Mouse (Mus musculus): Measurements from ENCODE around the gene Ascl1. TPM values are rescaled to one million over a fixed set of nuclear protein-coding genes. Genes with fewer than 3 reads are reported as not detected.

Ascl1 gene
- total and polyA plus RNA-seq, 2 experiments from 2014 or later, result 4.6 to 19.4 TPM

DNA sequence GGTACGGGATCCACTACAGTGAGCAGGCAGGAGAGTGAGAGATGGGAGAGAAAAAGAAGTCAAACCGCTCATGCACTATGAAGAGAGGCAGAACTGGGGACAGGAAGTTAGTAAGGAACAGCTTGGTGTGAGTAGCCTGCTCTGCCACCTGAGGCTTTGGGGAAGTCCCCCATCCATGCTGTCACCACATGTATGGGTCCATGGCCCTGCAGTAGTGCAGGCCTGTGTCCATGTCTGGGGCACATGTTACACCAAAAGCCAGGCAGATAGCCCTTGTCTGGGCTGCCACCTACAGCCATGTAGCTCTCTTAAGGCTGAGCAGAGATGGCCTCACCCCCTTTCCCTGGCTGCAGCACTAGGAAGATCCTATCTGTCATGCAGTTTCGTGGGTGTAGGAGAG lies 42.7 kb downstream of the Ascl1 start:
- no peak overlapping the region for H3K4me3 ChIP-seq (ENCODE audit: low read length)
- H3K27ac ChIP-seq, result no peak overlapping the region
- DNase-seq (ENCODE audit: low spot score) (no peak), ATAC-seq (no peak)
- no peak for TF ChIP-seq CTCF (IDR thresholded peaks at IDR 0.05; ENCODE audit: low read depth)
- no peaks in the 10 kb centered on the region for H3K9me3 ChIP-seq (ENCODE audit: low read length)
- H3K36me3 ChIP-seq (ENCODE audit: insufficient read depth, low read length), result no peaks in the 10 kb centered on the region
- no peak overlapping the region for H3K9ac ChIP-seq (replicated peaks; ENCODE audit: low read length)
- H3K4me1 ChIP-seq (ENCODE audit: insufficient read depth, low read length), result 0 out of 2 replicates have a peak, but pooled peaks cover 9% of the 10 kb centered on the region
- H3K4me2 ChIP-seq (ENCODE audit: low read depth, low read length), result no peak overlapping the region
- H3K27me3 ChIP-seq (ENCODE audit: insufficient read depth, low read length), result no peaks in the 10 kb centered on the region
- WGBS, result 87% methylated on average over 3 of the region's 3 CpGs

DNA sequence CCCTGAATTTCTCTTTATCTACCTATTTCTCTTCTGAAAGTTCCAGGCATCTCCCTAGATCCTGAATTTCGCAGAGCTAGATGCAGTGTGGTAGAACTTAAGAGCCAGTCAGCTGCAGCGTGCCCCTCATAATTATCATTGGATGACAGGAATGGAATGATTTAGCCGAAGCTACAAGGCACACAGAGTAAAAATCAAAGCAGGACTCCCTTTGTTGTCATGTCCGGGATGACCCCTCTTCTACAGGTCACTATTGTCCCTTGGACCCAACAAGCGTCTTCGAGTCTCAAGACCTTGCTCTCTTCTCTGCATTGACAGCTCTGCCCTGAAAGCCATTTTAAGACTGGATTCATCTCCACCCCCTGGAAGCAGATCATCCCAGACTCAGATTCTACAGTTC lies 44.1 kb downstream of the Ascl1 start:
- no peak for TF ChIP-seq CTCF (IDR thresholded peaks at IDR 0.05; ENCODE audit: low read depth)
- no peak for ATAC-seq
- WGBS, result 47% methylated on average over 6 of the region's 6 CpGs

DNA sequence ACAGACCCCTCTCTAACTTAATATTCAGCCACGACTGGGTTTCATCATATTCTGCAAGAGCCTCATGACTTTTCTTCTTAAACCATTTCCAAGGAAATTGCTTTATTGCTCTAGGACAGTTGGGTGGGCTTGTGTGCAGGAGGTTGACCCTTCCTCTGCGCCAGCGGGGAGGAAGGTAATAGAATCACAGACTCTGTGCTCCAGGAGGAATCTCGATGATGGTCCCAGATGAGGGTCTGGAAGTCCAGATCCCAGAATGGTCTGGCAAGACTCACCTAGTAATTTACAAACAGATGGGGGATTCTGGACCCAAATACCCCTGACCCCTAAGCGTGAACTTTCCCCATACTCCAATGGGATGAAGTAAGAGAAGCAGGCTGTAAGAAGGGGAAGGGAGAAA lies 45.2 kb downstream of the Ascl1 start:
- ATAC-seq, result no peak; the same call in 1 of the 2 replicates
- no peak for TF ChIP-seq CTCF (IDR thresholded peaks at IDR 0.05; ENCODE audit: low read depth)
- 0 out of 2 replicates have a peak overlapping the region, but pooled peaks have one; percentile 11 for H3K27ac ChIP-seq

More for the DNA sequence above, 44.1 kb downstream of the Ascl1 start:
- H3K4me1 ChIP-seq (ENCODE audit: insufficient read depth, low read length), result 0 out of 2 replicates have a peak, but pooled peaks cover 9% of the 10 kb centered on the region
- H3K36me3 ChIP-seq (ENCODE audit: insufficient read depth, low read length), result no peaks in the 10 kb centered on the region
- no peak overlapping the region for H3K27ac ChIP-seq
- no peaks in the 10 kb centered on the region for H3K27me3 ChIP-seq (ENCODE audit: insufficient read depth, low read length)
- H3K9ac ChIP-seq (replicated peaks; ENCODE audit: low read length), result no peak overlapping the region
- no peak overlapping the region for H3K4me2 ChIP-seq (ENCODE audit: low read depth, low read length)
- H3K4me3 ChIP-seq (ENCODE audit: low read length), result no peak overlapping the region
- no peak for DNase-seq (ENCODE audit: low spot score)
- no peaks in the 10 kb centered on the region for H3K9me3 ChIP-seq (ENCODE audit: low read length)

GRCm38 (mm10) chr10:87447754-87448095 lies 45.7 kb downstream of the Ascl1 start:
- Histone ChIP-seq H3K9me3 (ENCODE audit: low read length) (no peaks in the 10 kb centered on the region), H3K27me3 (ENCODE audit: insufficient read depth, low read length) (no peaks in the 10 kb centered on the region), H3K27ac (0 out of 2 replicates have a peak overlapping the region, but pooled peaks have one; percentile 11), H3K36me3 (ENCODE audit: insufficient read depth, low read length) (no peaks in the 10 kb centered on the region), H3K4me2 (ENCODE audit: low read depth, low read length) (peak overlapping the region; percentile 49), H3K9ac (replicated peaks; ENCODE audit: low read length) (no peak overlapping the region), H3K4me3 (ENCODE audit: low read length) (peak overlapping the region; percentile 10; the same call in 1 of the 2 replicates), H3K4me1 (ENCODE audit: insufficient read depth, low read length) (0 out of 2 replicates have a peak, but pooled peaks cover 9% of the 10 kb centered on the region)
- peak; percentile 86 for DNase-seq (ENCODE audit: low spot score)
- 7% methylated on average over 9 of the region's 9 CpGs for WGBS
- TF ChIP-seq CTCF (IDR thresholded peaks at IDR 0.05; ENCODE audit: low read depth), result no peak
- ATAC-seq, result peak; percentile 99

More for the DNA sequence above, 45.2 kb downstream of the Ascl1 start:
- no peaks in the 10 kb centered on the region for H3K36me3 ChIP-seq (ENCODE audit: insufficient read depth, low read length)
- no peak overlapping the region for H3K4me3 ChIP-seq (ENCODE audit: low read length)
- H3K27me3 ChIP-seq (ENCODE audit: insufficient read depth, low read length), result no peaks in the 10 kb centered on the region
- H3K9ac ChIP-seq (replicated peaks; ENCODE audit: low read length), result no peak overlapping the region
- peak overlapping the region; percentile 49; the same call in 1 of the 2 replicates for H3K4me2 ChIP-seq (ENCODE audit: low read depth, low read length)
- H3K9me3 ChIP-seq (ENCODE audit: low read length), result no peaks in the 10 kb centered on the region
- 0 out of 2 replicates have a peak, but pooled peaks cover 9% of the 10 kb centered on the region for H3K4me1 ChIP-seq (ENCODE audit: insufficient read depth, low read length)
- no peak for DNase-seq (ENCODE audit: low spot score)
- WGBS, result 29% methylated on average over 5 of the region's 5 CpGs

- DNase-seq (ENCODE audit: low spot score), result no peak
- Histone ChIP-seq H3K27ac (no peak overlapping the region), H3K9me3 (ENCODE audit: low read length) (no peaks in the 10 kb centered on the region), H3K36me3 (ENCODE audit: insufficient read depth, low read length) (no peaks in the 10 kb centered on the region), H3K27me3 (ENCODE audit: insufficient read depth, low read length) (no peaks in the 10 kb centered on the region), H3K4me1 (ENCODE audit: insufficient read depth, low read length) (0 out of 2 replicates have a peak, but pooled peaks cover 9% of the 10 kb centered on the region), H3K4me2 (ENCODE audit: low read depth, low read length) (peak overlapping the region; percentile 49), H3K9ac (replicated peaks; ENCODE audit: low read length) (no peak overlapping the region), H3K4me3 (ENCODE audit: low read length) (no peak overlapping the region)
- ATAC-seq, result peak; percentile 11; the same call in 1 of the 2 replicates
- no peak for TF ChIP-seq CTCF (IDR thresholded peaks at IDR 0.05; ENCODE audit: low read depth)
- WGBS, result 14% methylated on average over 13 of the region's 13 CpGs
These were observed 46.4 kb downstream of the Ascl1 start for GRCm38 (mm10) chr10:87446829-87447753.

DNA sequence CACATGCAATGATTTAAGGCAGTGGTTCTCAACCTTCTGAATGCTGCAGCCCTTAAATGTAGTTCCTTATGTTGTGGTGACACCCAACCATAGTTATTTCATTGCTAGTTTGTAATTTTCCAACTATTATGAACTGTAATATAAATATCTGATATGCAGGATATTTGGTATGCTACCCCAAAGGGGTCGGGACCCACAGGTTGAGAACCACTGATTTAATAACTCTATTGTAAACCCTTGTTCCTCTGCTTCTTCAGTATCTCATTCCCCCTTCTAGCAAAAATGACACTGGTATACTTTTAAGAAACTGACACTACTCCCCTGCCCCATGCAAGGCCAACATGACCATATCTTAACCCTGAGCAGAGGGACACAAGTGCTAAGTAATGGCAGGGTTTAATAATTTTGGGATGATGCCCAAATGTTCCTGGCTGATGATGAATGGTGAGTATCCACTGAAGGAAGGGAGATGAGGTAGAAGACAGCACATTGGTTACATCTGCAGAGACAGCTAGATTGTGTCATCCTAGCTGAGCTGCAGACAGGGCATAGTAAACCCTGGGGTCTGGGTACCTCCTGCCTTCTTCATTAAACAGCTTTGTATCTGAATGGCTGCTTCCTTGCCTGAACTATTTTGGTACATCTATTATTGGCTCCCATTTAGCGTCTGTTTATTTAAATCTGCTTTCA lies 47.2 kb downstream of the Ascl1 start:
- Histone ChIP-seq H3K9me3 (ENCODE audit: low read length) (no peaks in the 10 kb centered on the region), H3K27ac (no peak overlapping the region), H3K4me1 (ENCODE audit: insufficient read depth, low read length) (0 out of 2 replicates have a peak, but pooled peaks cover 9% of the 10 kb centered on the region), H3K36me3 (ENCODE audit: insufficient read depth, low read length) (no peaks in the 10 kb centered on the region), H3K4me2 (ENCODE audit: low read depth, low read length) (no peak overlapping the region), H3K27me3 (ENCODE audit: insufficient read depth, low read length) (no peaks in the 10 kb centered on the region), H3K9ac (replicated peaks; ENCODE audit: low read length) (no peak overlapping the region), H3K4me3 (ENCODE audit: low read length) (no peak overlapping the region)
- no peak for TF ChIP-seq CTCF (IDR thresholded peaks at IDR 0.05; ENCODE audit: low read depth)
- 59% methylated on average over 2 of the region's 2 CpGs for WGBS
- DNase-seq (ENCODE audit: low spot score) (no peak), ATAC-seq (no peak)

Other genes with a start within 250 kb of the Ascl1 start
- 0.07 and 0.37 TPM in 2 replicates for gene Pah, start 28.1 kb upstream of the Ascl1 start, total RNA-seq (2014; rRNA removed)
- gene Pah, start 28.1 kb upstream of the Ascl1 start, polyA plus RNA-seq (2015; fragmentation: Nextera tagmentation; extraction: Ambion mirVana), result 0.10 TPM in 2 replicates

Data from hindbrain, postnatal 0 days (tissue).